Mouse (Mus musculus): ENCODE data around the gene Olfr1357.

DNA sequence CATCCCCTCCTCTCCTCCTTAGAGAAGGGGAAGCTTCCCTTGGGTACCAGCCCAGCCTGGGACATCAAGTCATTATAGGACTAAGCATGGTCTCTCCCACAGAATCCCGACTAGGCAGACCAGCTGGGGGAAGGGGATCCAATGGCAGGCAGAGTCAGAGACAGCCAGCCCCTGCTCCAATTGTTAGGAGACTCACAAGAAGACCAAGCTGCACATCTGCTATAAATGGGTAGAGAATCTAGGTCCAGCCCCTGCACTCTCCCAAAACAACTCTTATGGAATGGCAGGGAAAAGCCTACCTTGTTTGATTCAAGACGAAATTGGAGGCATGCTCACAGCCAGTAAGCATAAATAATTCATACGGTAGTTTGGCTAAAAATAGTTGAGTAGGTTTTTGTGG is 44.6 kb downstream of the Olfr1357 start:
- TF ChIP-seq CTCF (conservative IDR thresholded peaks at IDR 0.05; ENCODE audit: low read length): no peak
- no peak for TF ChIP-seq POU5F1 (IDR thresholded peaks at IDR 0.05; ENCODE audit: borderline replicate concordance, low read length)

Measured in E14TG2a.4 (cell line).